Mouse (Mus musculus) CD4-positive, CD25-positive, alpha-beta regulatory T cell, adult 2 months (primary cell): ENCODE data around the gene Vmn1r228.

Source experiments
- DNase-seq: peaks from one replicate; pipeline ENCODE4 v3.0.0-alpha.2; 2012; ENCODE audit warnings: low read depth, low spot score

Gene Vmn1r228

GRCm38 (mm10) chr17:20786057-20786456 lies at the start of gene Vmn1r228:
Vmn1r228 (minus strand) TSS chr17:20786157.
- no peak for DNase-seq

GRCm38 (mm10) chr17:20811255-20811654 lies 25.3 kb upstream of the Vmn1r228 start, which contains the start of gene Vmn1r229:
Vmn1r229 (plus strand) TSS chr17:20811555.
- no peak for DNase-seq

GRCm38 (mm10) chr17:20729543-20729942 lies 56.4 kb downstream of the Vmn1r228 start, which contains the start of gene Vmn1r227:
Vmn1r227 (plus strand) TSS chr17:20729843.
- no peak for DNase-seq
